In genomic region chr13:4771120-4772075, GRCm38 (mm10) we compare ENCODE assay signal across 7 mouse cellular contexts.
DNase-seq lines count a peak whose midpoint lies in the region; ATAC-seq lines count a peak whose summit lies in the region.

No protein-coding gene starts in this region.

- no peak overlapping the region for H3K4me3 ChIP-seq in macrophage (ENCODE audit: inconsistent target)

- H3K79me2 ChIP-seq in macrophage (ENCODE audit: inconsistent target): no peaks in the 10 kb centered on the region

- peak overlapping the region; percentile 90 for H3K27ac ChIP-seq in macrophage

- no peaks in the 10 kb centered on the region for H3K36me3 ChIP-seq in macrophage (ENCODE audit: inconsistent target)

- ATAC-seq in inflammation-experienced regulatory T-cells, adult 6 months: peak; percentile 99

- WGBS in macrophage (ENCODE audit: missing documents): 37% methylated on average over 12 of the region's 12 CpGs

- intact Hi-C loops in gastrocnemius, postnatal 36 days (cut with DNase I): loop anchor here (5.0 kb wide), 3 partner anchors 104 to 1091 kb away; partner anchors contain the start of gene Klf6

- peak; percentile 80 for DNase-seq in adrenal gland, postnatal 10 days
- peak; percentile 88 for DNase-seq in embryo, embryonic 11 days
- DNase-seq in gastrocnemius, postnatal 36 days: peak; percentile 71 to 78
- DNase-seq in left cerebral cortex, adult 8-10 months (ENCODE audit: low spot score in 2 of 2): peak; percentile 28 to 84
- peak; percentile 76 to 86 for DNase-seq in right cerebral cortex, postnatal 10 days (ENCODE audit: low spot score in 2 of 2)
